Mouse (Mus musculus) liver, embryonic 12.5 days (tissue): ENCODE measurements around the gene Ccdc17. TPM values are rescaled to one million over a fixed set of nuclear protein-coding genes. Genes with fewer than 3 reads are reported as not detected.
A peak's percentile ranks its signal among the peaks of the same experiment; 100 is the strongest.

Source experiments
- ATAC-seq: fragments of 200-750 bp; cut with Nextera tagmentation; 2 replicates; pipeline ENCODE4 v1.8.0; 2017; ENCODE audit warnings: moderate number of reproducible peaks, mild to moderate bottlenecking, moderate library complexity
- H3K27ac ChIP-seq: fragments of 300-500 bp; sonication (generic); 2 replicates; pipeline ENCODE4 v1.5.1; 2016; ENCODE audit warnings: mild to moderate bottlenecking
- H3K27me3 ChIP-seq: fragments of 300-500 bp; sonication (generic); replicated peaks from 2 replicates; pipeline ENCODE4 v1.6.1; 2016; ENCODE audit warnings: mild to moderate bottlenecking, moderate library complexity
- H3K36me3 ChIP-seq: fragments of 300-500 bp; sonication (generic); 2 replicates; pipeline ENCODE4 v1.6.1; 2016; ENCODE audit warnings: mild to moderate bottlenecking, moderate library complexity
- H3K4me1 ChIP-seq: fragments of 300-500 bp; sonication (generic); 2 replicates; pipeline ENCODE4 v1.6.1; 2016
- H3K4me2 ChIP-seq: fragments of 300-500 bp; sonication (generic); 2 replicates; pipeline ENCODE4 v1.6.1; 2016; ENCODE audit warnings: mild to moderate bottlenecking, moderate library complexity
- H3K4me3 ChIP-seq: fragments of 300-500 bp; sonication (generic); 2 replicates; pipeline ENCODE4 v1.5.1; 2016; ENCODE audit warnings: mild to moderate bottlenecking, moderate library complexity
- H3K9ac ChIP-seq: fragments of 300-500 bp; sonication (generic); 2 replicates; pipeline ENCODE4 v1.6.1; 2016; ENCODE audit warnings: mild to moderate bottlenecking, moderate library complexity
- H3K9me3 ChIP-seq: fragments of 300-500 bp; sonication (generic); replicated peaks from 2 replicates; pipeline ENCODE4 v1.6.1; 2016; ENCODE audit warnings: mild to moderate bottlenecking, moderate library complexity
- WGBS: fragments of 180-500 bp; shearing (Covaris S2); methylation state at CpG from one replicate; pipeline ENCODE4 v1.1.7; 2016; ENCODE audit not compliant: insufficient replicate concordance; 5-methylcytosine and 5-hydroxymethylcytosine counted together
- polyA plus RNA-seq: library from polyadenylated mRNA; unstranded; fragments of >200 nt; fragmentation: Nextera tagmentation; extraction: Ambion mirVana; gene quantifications from 2 replicates; pipeline ENCODE4 v1.2.1, GENCODE M21; 2016

Gene Ccdc17
- polyA plus RNA-seq: 1.5 and 1.9 TPM in 2 replicates

GRCm38 (mm10) chr4:116596379-116596778, at the start of gene Ccdc17:
Gene Ccdc17, plus strand, starts transcription at chr4:116596654.
- ATAC-seq: no peak

GRCm38 (mm10) chr4:116550432-116550831, 46.0 kb upstream of the Ccdc17 start:
- Histone ChIP-seq H3K27me3 (no peaks in the 10 kb centered on the region), H3K27ac (no peak overlapping the region), H3K4me3 (no peak overlapping the region), H3K4me1 (peaks cover 7% of the 10 kb centered on the region; the same call in 1 of the 2 replicates), H3K9me3 (no peaks in the 10 kb centered on the region), H3K4me2 (no peak overlapping the region), H3K9ac (no peak overlapping the region), H3K36me3 (peaks cover 25% of the 10 kb centered on the region)
- 24% methylated on average over 1 of the region's 1 CpGs for WGBS
- ATAC-seq: no peak

More at GRCm38 (mm10) chr4:116596379-116596778, at the start of gene Ccdc17:
- Histone ChIP-seq H3K36me3 (peaks cover 58% of the 10 kb centered on the region), H3K4me2 (peak within 1 kb of the TSS; percentile 89), H3K4me3 (peak within 1 kb of the TSS; percentile 73), H3K27ac (peak within 1 kb of the TSS; percentile 71), H3K4me1 (peaks cover 36% of the 10 kb centered on the region), H3K9ac (peak within 1 kb of the TSS; percentile 75), H3K27me3 (no peaks in the 10 kb centered on the region), H3K9me3 (no peaks in the 10 kb centered on the region)
- WGBS: 39% methylated on average over 5 of the region's 5 CpGs

- no peaks in the 10 kb centered on the region for H3K9me3 ChIP-seq
These were observed 43.4 kb upstream of the Ccdc17 start for GRCm38 (mm10) chr4:116553035-116553434.

GRCm38 (mm10) chr4:116555413-116556300, 40.8 kb upstream of the Ccdc17 start, which contains the start of gene Tmem69:
Gene Tmem69, minus strand, starts transcription at chr4:116555936.
- no peak for ATAC-seq
- WGBS: 4% methylated on average over 23 of the region's 23 CpGs
- H3K9me3 ChIP-seq: no peaks in the 10 kb centered on the region
- peaks cover 29% of the 10 kb centered on the region for H3K36me3 ChIP-seq
- no peaks in the 10 kb centered on the region for H3K27me3 ChIP-seq
- peak within 1 kb of the TSS; percentile 96 for H3K9ac ChIP-seq
- H3K4me2 ChIP-seq: peak within 1 kb of the TSS; percentile 96
- H3K4me3 ChIP-seq: peak within 1 kb of the TSS; percentile 97
- peaks cover 26% of the 10 kb centered on the region for H3K4me1 ChIP-seq
- peak within 1 kb of the TSS; percentile 97 for H3K27ac ChIP-seq

More at GRCm38 (mm10) chr4:116553035-116553434, 43.4 kb upstream of the Ccdc17 start:
- no peak for ATAC-seq
- H3K27me3 ChIP-seq: no peaks in the 10 kb centered on the region
- no peak overlapping the region for H3K9ac ChIP-seq
- 85% methylated on average over 3 of the region's 3 CpGs for WGBS
- no peak overlapping the region for H3K4me3 ChIP-seq
- peaks cover 7% of the 10 kb centered on the region; the same call in 1 of the 2 replicates for H3K4me1 ChIP-seq
- H3K27ac ChIP-seq: no peak overlapping the region
- H3K4me2 ChIP-seq: no peak overlapping the region
- H3K36me3 ChIP-seq: peaks cover 25% of the 10 kb centered on the region

- Histone ChIP-seq H3K27me3 (no peaks in the 10 kb centered on the region), H3K4me3 (peak overlapping the region; percentile 97), H3K4me1 (peaks cover 32% of the 10 kb centered on the region), H3K4me2 (peak overlapping the region; percentile 96), H3K27ac (peak overlapping the region; percentile 97), H3K9ac (peak overlapping the region; percentile 96), H3K9me3 (no peaks in the 10 kb centered on the region), H3K36me3 (peaks cover 34% of the 10 kb centered on the region)
- peak; percentile 93 for ATAC-seq
- WGBS: 0% methylated on average over 28 of the region's 28 CpGs
These were observed 39.7 kb upstream of the Ccdc17 start for GRCm38 (mm10) chr4:116556561-116557305.

GRCm38 (mm10) chr4:116557306-116558121, 38.9 kb upstream of the Ccdc17 start, which contains the start of gene Gpbp1l1:
Gene Gpbp1l1, plus strand, starts transcription at chr4:116557658.
- Histone ChIP-seq H3K36me3 (peaks cover 33% of the 10 kb centered on the region), H3K4me3 (peak within 1 kb of the TSS; percentile 97), H3K4me1 (peaks cover 38% of the 10 kb centered on the region), H3K27ac (peak within 1 kb of the TSS; percentile 97), H3K27me3 (no peaks in the 10 kb centered on the region), H3K9ac (peak within 1 kb of the TSS; percentile 96), H3K9me3 (no peaks in the 10 kb centered on the region), H3K4me2 (peak within 1 kb of the TSS; percentile 96)
- WGBS: under 1% methylated on average over 77 of the region's 78 CpGs
- ATAC-seq: peak; percentile 93

GRCm38 (mm10) chr4:116558151-116558882, 38.1 kb upstream of the Ccdc17 start:
- Histone ChIP-seq H3K36me3 (peaks cover 25% of the 10 kb centered on the region), H3K9ac (peak overlapping the region; percentile 96), H3K9me3 (no peaks in the 10 kb centered on the region), H3K4me3 (peak overlapping the region; percentile 97), H3K4me1 (peaks cover 38% of the 10 kb centered on the region), H3K27ac (peak overlapping the region; percentile 97), H3K27me3 (no peaks in the 10 kb centered on the region), H3K4me2 (peak overlapping the region; percentile 96)
- 2% methylated on average over 15 of the region's 15 CpGs for WGBS
- ATAC-seq: no peak

GRCm38 (mm10) chr4:116595793-116596192, 661 bp upstream of the Ccdc17 start:
- ATAC-seq: no peak
- Histone ChIP-seq H3K4me1 (peaks cover 36% of the 10 kb centered on the region), H3K27ac (no peak overlapping the region), H3K36me3 (peaks cover 58% of the 10 kb centered on the region), H3K4me3 (no peak overlapping the region), H3K9me3 (no peaks in the 10 kb centered on the region), H3K27me3 (no peaks in the 10 kb centered on the region), H3K4me2 (no peak overlapping the region), H3K9ac (no peak overlapping the region)
- WGBS: 78% methylated on average over 8 of the region's 8 CpGs

- Histone ChIP-seq H3K4me3 (peak overlapping the region; percentile 73), H3K36me3 (peaks cover 58% of the 10 kb centered on the region), H3K27me3 (no peaks in the 10 kb centered on the region), H3K27ac (peak overlapping the region; percentile 71), H3K9ac (peak overlapping the region; percentile 75), H3K4me1 (peaks cover 33% of the 10 kb centered on the region), H3K9me3 (no peaks in the 10 kb centered on the region), H3K4me2 (peak overlapping the region; percentile 89)
- ATAC-seq: peak; percentile 95
- 2% methylated on average over 50 of the region's 50 CpGs for WGBS
These were observed 776 bp downstream of the Ccdc17 start for GRCm38 (mm10) chr4:116596978-116597881.

GRCm38 (mm10) chr4:116612621-116613020, 16.2 kb downstream of the Ccdc17 start:
- ATAC-seq: no peak
- WGBS: 85% methylated on average over 2 of the region's 2 CpGs

More at GRCm38 (mm10) chr4:116612621-116613020, 16.2 kb downstream of the Ccdc17 start:
- H3K27me3 ChIP-seq: no peaks in the 10 kb centered on the region
- H3K36me3 ChIP-seq: peaks cover 85% of the 10 kb centered on the region
- H3K4me2 ChIP-seq: no peak overlapping the region
- no peaks in the 10 kb centered on the region for H3K4me1 ChIP-seq
- H3K27ac ChIP-seq: no peak overlapping the region
- no peak overlapping the region for H3K4me3 ChIP-seq
- no peak overlapping the region for H3K9ac ChIP-seq
- no peaks in the 10 kb centered on the region for H3K9me3 ChIP-seq
